ENCODE assay signal across 10 mouse cellular contexts in genomic region chr10:110832336-110832735, GRCm38 (mm10).
A peak's percentile ranks its signal among the peaks of the same experiment; 100 is the strongest.
DNase-seq lines count a peak whose midpoint lies in the region; ATAC-seq and TF ChIP-seq lines count a peak whose summit lies in the region.
"Had no signal": no experiment of that assay in that cellular context is flagged by ENCODE, and none has a peak within 500 bp of the region (broad histone marks: within the 10 kb centered on the region; RNA-seq: fewer than 3 reads in every experiment).

No protein-coding gene starts in this region.

- ATAC-seq in embryonic facial prominence, embryonic 14.5 days (ENCODE audit: low read depth): no peak
- ATAC-seq in stomach, postnatal 0 days (ENCODE audit: low FRiP score, low TSS enrichment): no peak
- ATAC-seq: lung, postnatal 0 days had no signal

- H3K27ac ChIP-seq in embryonic facial prominence, embryonic 14.5 days (replicated peaks; ENCODE audit: low read depth, low read length): no peak overlapping the region
- no peak overlapping the region for H3K27ac ChIP-seq in stomach, postnatal 0 days (replicated peaks)

- no peaks in the 10 kb centered on the region for H3K9me3 ChIP-seq in embryonic facial prominence, embryonic 14.5 days (ENCODE audit: control insufficient read depth, low read length)
- no peaks in the 10 kb centered on the region for H3K9me3 ChIP-seq in stomach, postnatal 0 days (ENCODE audit: control insufficient read depth, low read length)

- no peak overlapping the region for H3K9ac ChIP-seq in embryonic facial prominence, embryonic 14.5 days (ENCODE audit: low read depth, low read length)
- no peak overlapping the region for H3K9ac ChIP-seq in stomach, postnatal 0 days (ENCODE audit: low read length)

- H3K36me3 ChIP-seq in embryonic facial prominence, embryonic 14.5 days (ENCODE audit: control insufficient read depth, insufficient read depth, low read length): no peaks in the 10 kb centered on the region
- H3K36me3 ChIP-seq in stomach, postnatal 0 days (ENCODE audit: control insufficient read depth, insufficient read depth, low read length): no peaks in the 10 kb centered on the region

- no peak for TF ChIP-seq EP300 in stomach, postnatal 0 days (optimal IDR thresholded peaks at IDR 0.05)

- 22% methylated on average over 6 of the region's 6 CpGs for WGBS in embryonic facial prominence, embryonic 14.5 days
- WGBS in stomach, postnatal 0 days: 47% methylated on average over 6 of the region's 6 CpGs
- 55% methylated on average over 6 of the region's 6 CpGs for WGBS in lung, adult 2 months

- H3K4me2 ChIP-seq in embryonic facial prominence, embryonic 14.5 days (ENCODE audit: low read depth, low read length): no peak overlapping the region
- H3K4me2 ChIP-seq in stomach, postnatal 0 days (replicated peaks; ENCODE audit: low read depth): no peak overlapping the region

- TF ChIP-seq CTCF in stomach, postnatal 0 days (IDR thresholded peaks at IDR 0.05; ENCODE audit: low read depth): no peak
- no peak for TF ChIP-seq CTCF in lung, adult 2 months (IDR thresholded peaks at IDR 0.05; ENCODE audit: insufficient read depth, low read length)

- no peak for TF ChIP-seq POLR2A in lung, adult 2 months (IDR thresholded peaks at IDR 0.05; ENCODE audit: borderline replicate concordance, extremely low read depth, low read depth, low read length)

- DNase-seq in 3T3-L1 (ENCODE audit: low read depth, low spot score) (peak; percentile 57), adipocyte (ENCODE audit: low spot score) (peak; percentile 51)
- peak; percentile 17 for DNase-seq in embryonic facial prominence, embryonic 14.5 days (ENCODE audit: low spot score)
- DNase-seq in heart, postnatal 25 days (ENCODE audit: low spot score): peak; percentile 2
- no peak for DNase-seq in stomach, postnatal 0 days (ENCODE audit: low spot score)
- no peak for DNase-seq in cerebellum, postnatal 14 days
- DNase-seq in lung, adult 2 months: no peak
- DNase-seq: cerebellum, adult 11 months; kidney, postnatal 4 days had no signal

- intact Hi-C loops in heart, postnatal 25 days (cut with DNase I): no loop called here

- no peak overlapping the region for H3K4me3 ChIP-seq in embryonic facial prominence, embryonic 14.5 days (ENCODE audit: low read depth, low read length)
- no peak overlapping the region for H3K4me3 ChIP-seq in stomach, postnatal 0 days (ENCODE audit: low read depth, low read length)
- H3K4me3 ChIP-seq in lung, adult 2 months (replicated peaks; ENCODE audit: extremely low read depth, low read depth, low read length): no peak overlapping the region

- H3K4me1 ChIP-seq in embryonic facial prominence, embryonic 14.5 days (ENCODE audit: control insufficient read depth, insufficient read depth, low read length): peaks cover 5% of the 10 kb centered on the region; the same call in 1 of the 2 replicates
- no peaks in the 10 kb centered on the region for H3K4me1 ChIP-seq in stomach, postnatal 0 days (replicated peaks; ENCODE audit: control insufficient read depth, insufficient read depth)
- H3K4me1 ChIP-seq in lung, adult 2 months (ENCODE audit: control insufficient read depth, insufficient read depth, low read length): no peaks in the 10 kb centered on the region

- H3K27me3 ChIP-seq in embryonic facial prominence, embryonic 14.5 days (replicated peaks; ENCODE audit: control insufficient read depth, insufficient read depth, low read length): no peaks in the 10 kb centered on the region
- H3K27me3 ChIP-seq in stomach, postnatal 0 days (ENCODE audit: control insufficient read depth, insufficient read depth, low read length): no peaks in the 10 kb centered on the region

Comparison
In these comparisons a context has a peak if more than half of its experiments do, and no peak if none do; other contexts are left out.
1. DNase-seq: peak in 3T3-L1 (single experiment), adipocyte (single experiment), embryonic facial prominence, embryonic 14.5 days (single experiment) and heart, postnatal 25 days (single experiment); none in stomach, postnatal 0 days (single experiment), cerebellum, postnatal 14 days (0 of 2) and lung, adult 2 months (single experiment).